Mouse (Mus musculus) heart, embryonic 16.5 days (tissue): Measurements from ENCODE around the gene 3110082I17Rik. TPM values are rescaled to one million over a fixed set of nuclear protein-coding genes. Genes with fewer than 3 reads are reported as not detected.

Experiments used
- ATAC-seq: fragments of 200-750 bp; cut with Nextera tagmentation; replicated peaks from 2 replicates; pipeline ENCODE4 v1.8.0; 2017; ENCODE audit warnings: moderate number of reproducible peaks; ENCODE audit not compliant: insufficient read depth, low FRiP score; ENCODE audit errors: extremely low read depth
- H3K27ac ChIP-seq: fragments of 300-500 bp; sonication (generic); 2 replicates; pipeline ENCODE4 v1.5.1; 2014; ENCODE audit warnings: mild to moderate bottlenecking, low read length, control low read depth, moderate library complexity
- H3K27me3 ChIP-seq: fragments of 300-500 bp; sonication (generic); 2 replicates; pipeline ENCODE4 v1.6.1; 2014; ENCODE audit warnings: low read length, mixed read lengths; ENCODE audit not compliant: control insufficient read depth, insufficient read depth
- H3K36me3 ChIP-seq: fragments of 300-500 bp; sonication (generic); 2 replicates; pipeline ENCODE4 v1.6.1; 2014; ENCODE audit not compliant: control insufficient read depth, insufficient read depth
- H3K4me1 ChIP-seq: fragments of 300-500 bp; sonication (generic); 2 replicates; pipeline ENCODE4 v1.6.1; 2014; ENCODE audit warnings: low read length, mixed read lengths; ENCODE audit not compliant: control insufficient read depth, insufficient read depth
- H3K4me2 ChIP-seq: fragments of 300-500 bp; sonication (generic); 2 replicates; pipeline ENCODE4 v1.6.1; 2014; ENCODE audit warnings: low read depth, mild to moderate bottlenecking, control low read depth, low read length
- H3K4me3 ChIP-seq: fragments of 300-500 bp; sonication (generic); 2 replicates; pipeline ENCODE4 v1.5.1; 2014; ENCODE audit warnings: mild to moderate bottlenecking, control low read depth, low read length
- H3K9ac ChIP-seq: fragments of 300-500 bp; sonication (generic); 2 replicates; pipeline ENCODE4 v1.6.1; 2014; ENCODE audit warnings: low read length, control low read depth
- H3K9me3 ChIP-seq: fragments of 300-500 bp; sonication (generic); replicated peaks from 2 replicates; pipeline ENCODE4 v1.6.1; 2016; ENCODE audit warnings: low read length; ENCODE audit not compliant: control insufficient read depth
- WGBS: fragments of 180-500 bp; shearing (Covaris S2); extraction: QIAGEN DNeasy Blood & Tissue Kit; methylation state at CpG from one replicate; pipeline ENCODE4 v1.1.7; 2014; 5-methylcytosine and 5-hydroxymethylcytosine counted together
- polyA plus RNA-seq: library from polyadenylated mRNA; unstranded; fragments of >200 nt; fragmentation: Nextera tagmentation; extraction: Ambion mirVana; gene quantifications from 2 replicates; pipeline ENCODE4 v1.2.1, GENCODE M21; 2015

3110082I17Rik gene
- polyA plus RNA-seq, 1 experiment from 2014 or later: 17.2 TPM

DNA sequence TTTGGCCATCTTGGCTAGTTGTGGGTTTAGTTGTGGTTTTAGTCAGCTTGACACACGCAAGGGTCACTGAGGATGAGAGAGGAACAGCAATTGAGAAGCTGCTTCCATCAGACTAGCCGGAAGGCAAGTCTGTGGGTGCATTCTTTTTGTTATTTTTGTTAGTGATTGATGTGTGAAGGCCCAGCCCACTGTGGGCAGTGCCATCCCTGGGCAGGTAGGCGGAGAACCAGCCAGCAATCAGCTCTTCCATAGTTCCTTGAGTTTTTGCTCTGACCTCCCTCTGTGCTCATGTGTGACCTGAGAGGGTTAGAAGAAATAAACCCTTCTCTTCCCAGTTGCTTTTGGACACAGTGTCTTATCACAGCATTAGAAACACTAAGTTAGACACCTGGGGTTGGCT, 87.2 kb downstream of the 3110082I17Rik start:
- Histone ChIP-seq H3K36me3 (no peaks in the 10 kb centered on the region), H3K9me3 (no peaks in the 10 kb centered on the region), H3K27ac (no peak overlapping the region), H3K9ac (no peak overlapping the region), H3K27me3 (no peaks in the 10 kb centered on the region), H3K4me1 (peaks cover 34% of the 10 kb centered on the region), H3K4me3 (no peak overlapping the region), H3K4me2 (no peak overlapping the region)
- no peak for ATAC-seq
- 80% methylated on average over 3 of the region's 3 CpGs for WGBS

- Histone ChIP-seq H3K9ac (peak overlapping the region; percentile 81), H3K4me3 (peak overlapping the region; percentile 61), H3K27me3 (no peaks in the 10 kb centered on the region), H3K4me1 (peaks cover 21% of the 10 kb centered on the region), H3K4me2 (peak overlapping the region; percentile 71), H3K27ac (peak overlapping the region; percentile 76), H3K36me3 (no peaks in the 10 kb centered on the region), H3K9me3 (no peaks in the 10 kb centered on the region)
- 1% methylated on average over 39 of the region's 39 CpGs for WGBS
- peak; percentile 93 for ATAC-seq
These were observed 88.5 kb downstream of the 3110082I17Rik start for GRCm38 (mm10) chr5:139371631-139372401.

GRCm38 (mm10) chr5:139371118-139371517, 89.2 kb downstream of the 3110082I17Rik start:
- Histone ChIP-seq H3K4me1 (peaks cover 20% of the 10 kb centered on the region), H3K9ac (peak overlapping the region; percentile 81), H3K27ac (peak overlapping the region; percentile 76; the same call in 1 of the 2 replicates), H3K9me3 (no peaks in the 10 kb centered on the region), H3K4me3 (peak overlapping the region; percentile 61), H3K27me3 (no peaks in the 10 kb centered on the region), H3K4me2 (peak overlapping the region; percentile 71), H3K36me3 (no peaks in the 10 kb centered on the region)
- WGBS: 70% methylated on average over 5 of the region's 5 CpGs
- no peak for ATAC-seq

DNA sequence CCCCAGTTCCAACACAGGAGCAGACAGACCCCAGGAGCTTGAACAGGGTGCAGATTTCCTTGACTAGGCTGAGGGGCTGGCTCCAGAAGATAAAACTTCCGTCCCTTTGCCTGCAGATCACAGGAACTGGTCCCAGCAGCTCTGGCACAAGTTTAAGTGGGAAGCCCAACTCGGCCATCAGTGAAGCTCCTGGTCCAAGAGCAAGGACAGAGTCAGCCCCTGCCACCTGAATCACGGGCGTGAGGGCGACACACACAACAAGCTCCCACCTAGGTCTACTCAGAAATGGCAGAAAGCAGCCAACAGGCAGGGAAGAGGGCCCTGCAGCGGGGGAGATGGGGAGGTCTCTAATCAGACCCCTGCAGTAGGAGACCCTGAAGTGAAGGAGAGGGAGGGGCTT, 90.0 kb downstream of the 3110082I17Rik start:
- ATAC-seq: no peak
- Histone ChIP-seq H3K27ac (no peak overlapping the region), H3K9ac (peak overlapping the region; percentile 81), H3K4me2 (peak overlapping the region; percentile 71; the same call in 1 of the 2 replicates), H3K9me3 (no peaks in the 10 kb centered on the region), H3K36me3 (no peaks in the 10 kb centered on the region), H3K4me3 (no peak overlapping the region), H3K4me1 (peaks cover 20% of the 10 kb centered on the region), H3K27me3 (no peaks in the 10 kb centered on the region)
- WGBS: 76% methylated on average over 6 of the region's 6 CpGs

- Histone ChIP-seq H3K4me3 (no peak overlapping the region), H3K4me1 (peaks cover 31% of the 10 kb centered on the region), H3K9me3 (no peaks in the 10 kb centered on the region), H3K36me3 (no peaks in the 10 kb centered on the region), H3K9ac (no peak overlapping the region), H3K27ac (no peak overlapping the region), H3K27me3 (no peaks in the 10 kb centered on the region), H3K4me2 (no peak overlapping the region)
- ATAC-seq: no peak
- WGBS: 82% methylated on average over 11 of the region's 11 CpGs
These were observed 91.5 kb downstream of the 3110082I17Rik start for GRCm38 (mm10) chr5:139368638-139369320.

GRCm38 (mm10) chr5:139367884-139368458, 92.4 kb downstream of the 3110082I17Rik start:
- H3K27me3 ChIP-seq: no peaks in the 10 kb centered on the region
- H3K9me3 ChIP-seq: no peaks in the 10 kb centered on the region
- 89% methylated on average over 4 of the region's 4 CpGs for WGBS
- no peak overlapping the region for H3K4me2 ChIP-seq
- no peak overlapping the region for H3K4me3 ChIP-seq
- peaks cover 31% of the 10 kb centered on the region for H3K4me1 ChIP-seq
- H3K9ac ChIP-seq: no peak overlapping the region
- H3K36me3 ChIP-seq: no peaks in the 10 kb centered on the region
- ATAC-seq: no peak
- H3K27ac ChIP-seq: no peak overlapping the region

DNA sequence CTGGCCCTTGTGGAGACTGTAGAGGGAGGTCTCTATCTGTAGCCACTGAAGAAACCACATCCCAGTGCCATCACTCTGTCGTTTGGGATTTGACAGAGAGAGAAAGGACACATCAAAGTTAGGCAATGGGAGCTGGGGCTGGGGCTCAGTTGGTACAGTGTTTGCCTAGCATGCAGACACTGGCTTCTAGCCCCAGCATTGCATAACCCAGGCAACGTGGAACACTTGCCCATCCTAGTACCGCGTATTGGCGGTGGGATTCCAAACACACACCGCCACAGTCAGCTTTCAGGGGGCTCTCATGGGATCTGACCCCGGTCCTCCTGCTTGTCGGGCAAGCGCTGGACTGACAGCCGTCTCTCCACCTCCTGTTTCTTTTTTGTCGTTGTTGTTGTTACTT, 93.8 kb downstream of the 3110082I17Rik start:
- H3K27me3 ChIP-seq: no peaks in the 10 kb centered on the region
- no peak overlapping the region for H3K27ac ChIP-seq
- H3K4me3 ChIP-seq: no peak overlapping the region
- 79% methylated on average over 11 of the region's 11 CpGs for WGBS
- H3K9ac ChIP-seq: no peak overlapping the region
- no peaks in the 10 kb centered on the region for H3K9me3 ChIP-seq
- no peaks in the 10 kb centered on the region for H3K36me3 ChIP-seq
- H3K4me2 ChIP-seq: no peak overlapping the region
- peaks cover 22% of the 10 kb centered on the region for H3K4me1 ChIP-seq
- ATAC-seq: no peak

DNA sequence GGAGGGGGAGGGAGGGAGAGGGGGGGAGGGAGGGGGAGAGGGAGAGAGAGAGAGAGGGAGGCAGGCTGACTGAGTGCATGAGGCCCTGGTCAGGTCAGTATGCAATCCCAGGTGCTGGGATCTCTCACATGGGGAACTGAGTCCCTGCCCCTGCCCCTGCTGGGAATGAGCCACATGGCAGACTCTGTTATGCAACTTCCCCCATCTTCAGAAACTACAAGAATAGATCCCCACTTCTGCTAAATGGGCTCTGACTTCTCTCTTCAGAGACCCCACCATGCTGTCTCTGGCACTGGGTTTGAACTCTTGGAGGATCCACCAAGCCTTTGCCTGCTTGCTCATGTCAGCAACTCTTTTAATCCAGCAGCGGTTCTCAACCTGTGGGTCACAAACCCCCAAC, 94.5 kb downstream of the 3110082I17Rik start:
- no peaks in the 10 kb centered on the region for H3K27me3 ChIP-seq
- H3K4me1 ChIP-seq: peaks cover 15% of the 10 kb centered on the region
- no peaks in the 10 kb centered on the region for H3K36me3 ChIP-seq
- no peak overlapping the region for H3K4me3 ChIP-seq
- no peak overlapping the region for H3K27ac ChIP-seq
- no peaks in the 10 kb centered on the region for H3K9me3 ChIP-seq
- no peak overlapping the region for H3K9ac ChIP-seq
- ATAC-seq: no peak
- no peak overlapping the region for H3K4me2 ChIP-seq
- 71% methylated on average over 1 of the region's 1 CpGs for WGBS
